Mouse (Mus musculus) layer of hippocampus, postnatal 10 days (tissue): Measurements from ENCODE around the gene Bhlhe41. TPM values are rescaled to one million over a fixed set of nuclear protein-coding genes. Genes with fewer than 3 reads are reported as not detected.

Experiments
- DNase-seq, 2 experiments: peaks; one replicate each; pipeline ENCODE4 v3.0.0; 2021; ENCODE audit warnings: low spot score in 2 of 2
- long read RNA-seq: library from polyadenylated mRNA; stranded (forward); transcript quantifications from one replicate; pipeline ENCODE4 v2.0.0, GENCODE M21; 2023
- total RNA-seq, 2 experiments: library from RNA; stranded (reverse); gene quantifications; 2 replicates each; pipeline ENCODE4 v1.2.3; 2021

Bhlhe41 gene
- total RNA-seq, result 10 to 100 TPM; 15.5 to 19.3 TPM
- long read RNA-seq, partial matches to known transcripts, result 0 of 2 reads
- long read RNA-seq, other reads (novel, unspliced or antisense), result 2 of 2 reads

DNA sequence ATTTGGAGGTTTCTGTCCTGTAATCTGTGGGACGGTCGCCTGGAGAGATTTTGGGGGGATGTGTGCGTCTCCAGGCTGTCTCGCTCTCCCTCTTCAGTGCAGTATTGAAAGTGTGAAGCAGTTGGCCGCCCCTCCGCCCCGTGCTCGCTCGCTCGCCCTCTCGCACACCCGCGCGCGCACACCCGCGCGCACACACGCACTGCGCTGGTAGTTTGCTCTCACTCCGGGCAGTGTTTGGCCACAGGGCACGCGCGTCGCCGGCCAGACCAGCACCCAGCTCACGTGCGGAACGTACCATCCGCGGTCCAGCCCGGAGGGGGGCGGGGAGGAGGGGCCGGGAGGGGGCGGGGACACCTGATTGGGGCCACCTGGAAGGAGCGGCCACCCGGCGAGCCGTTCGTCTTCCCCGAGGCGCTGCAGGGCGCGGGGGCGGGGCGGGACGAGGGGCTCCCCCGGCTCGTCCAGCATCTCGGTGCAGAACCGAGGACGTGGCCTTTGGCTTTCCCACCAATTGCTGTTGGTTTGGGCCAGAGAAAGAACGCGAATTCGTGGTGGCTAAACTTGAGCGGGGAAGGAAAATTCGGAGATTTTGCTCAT is at the start of gene Bhlhe41:
Gene Bhlhe41 (minus strand): TSS at position 270 of the 597 bp plus-strand sequence.
- DNase-seq, result peak; percentile 76 to 84

DNA sequence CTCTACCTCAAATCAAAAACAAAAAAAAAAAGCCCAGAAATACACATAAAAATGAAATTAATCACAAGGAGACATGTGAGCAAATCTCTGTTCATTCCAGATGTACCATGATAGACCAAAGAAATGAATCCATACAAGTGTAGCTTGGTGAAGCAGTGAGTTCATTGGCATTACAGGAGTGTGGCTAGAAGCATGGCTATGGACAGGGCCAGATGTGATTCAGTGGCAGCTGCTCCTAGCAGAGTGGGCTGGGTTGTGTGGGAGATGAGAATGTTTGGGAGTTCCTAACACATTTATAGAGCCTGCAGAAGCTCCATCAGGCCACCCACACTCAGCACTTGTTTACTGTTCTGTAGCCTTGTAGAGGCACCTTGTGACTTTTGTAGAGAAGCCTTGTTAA is 46.9 kb upstream of the Bhlhe41 start:
- DNase-seq, result no peak

DNA sequence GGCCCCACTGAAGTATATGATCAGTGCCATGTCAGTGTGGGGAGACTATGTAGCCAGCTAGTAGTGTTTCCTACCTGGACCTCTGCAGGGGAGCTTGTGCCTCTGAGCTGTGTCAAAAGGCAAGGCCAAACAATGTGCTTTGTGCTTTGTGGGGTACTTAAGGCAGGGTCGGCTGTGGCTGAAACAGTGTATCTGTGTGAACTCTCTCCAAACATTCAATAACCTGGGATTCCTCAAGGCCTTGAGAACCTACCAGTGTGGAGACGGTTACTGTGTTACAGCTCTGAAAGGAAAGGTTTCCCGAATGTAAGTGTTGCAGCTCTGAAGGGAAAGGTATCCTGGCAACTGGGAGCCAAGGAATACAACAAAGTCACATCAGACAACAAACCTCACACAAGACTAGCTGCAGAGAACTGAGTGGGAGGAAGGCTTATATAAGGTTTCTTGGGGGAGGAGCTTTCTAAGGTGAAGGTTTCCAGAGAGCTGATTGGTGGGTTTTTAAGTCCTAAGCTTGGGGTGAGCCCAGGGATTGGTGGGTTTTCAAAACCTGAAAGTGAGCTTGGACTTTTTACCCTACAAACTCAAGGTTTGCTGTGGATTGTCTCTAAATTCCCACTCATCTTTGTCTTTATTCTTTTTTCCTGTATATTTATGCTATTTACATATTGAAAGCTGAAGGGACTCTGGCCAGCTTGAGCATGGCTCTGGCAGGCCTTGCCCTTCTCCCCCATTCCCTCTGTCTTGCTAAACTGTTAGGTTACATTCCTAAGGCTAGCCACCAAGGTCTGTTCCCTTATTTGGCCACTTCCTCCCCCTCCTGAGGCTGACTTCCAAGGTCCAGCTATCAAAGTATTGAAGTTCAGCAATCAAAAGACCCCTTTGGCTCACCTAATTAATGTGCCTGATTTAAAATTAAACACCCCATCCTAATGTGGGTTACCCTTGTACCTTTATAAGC is 45.4 kb upstream of the Bhlhe41 start:
- DNase-seq, result no peak

DNA sequence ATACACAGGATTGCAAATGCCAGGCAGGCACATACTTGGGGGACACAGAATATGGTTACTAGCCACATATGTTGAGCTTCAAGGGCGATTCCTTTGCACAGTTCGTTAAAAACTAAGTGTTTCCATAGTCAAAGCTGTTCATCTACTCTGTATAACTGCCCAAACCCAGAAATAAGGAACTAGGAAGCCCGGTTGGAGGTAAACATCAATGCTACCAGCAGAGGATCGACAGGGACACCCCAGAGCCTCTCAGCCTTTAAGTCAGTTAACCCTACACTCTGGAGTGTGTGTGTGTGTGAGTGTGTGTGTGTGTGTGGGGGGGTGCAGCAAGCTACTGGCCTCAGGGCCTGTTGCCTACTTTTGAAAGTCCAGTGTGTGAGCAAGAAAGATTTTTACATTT is 44.6 kb upstream of the Bhlhe41 start:
- DNase-seq, result no peak

DNA sequence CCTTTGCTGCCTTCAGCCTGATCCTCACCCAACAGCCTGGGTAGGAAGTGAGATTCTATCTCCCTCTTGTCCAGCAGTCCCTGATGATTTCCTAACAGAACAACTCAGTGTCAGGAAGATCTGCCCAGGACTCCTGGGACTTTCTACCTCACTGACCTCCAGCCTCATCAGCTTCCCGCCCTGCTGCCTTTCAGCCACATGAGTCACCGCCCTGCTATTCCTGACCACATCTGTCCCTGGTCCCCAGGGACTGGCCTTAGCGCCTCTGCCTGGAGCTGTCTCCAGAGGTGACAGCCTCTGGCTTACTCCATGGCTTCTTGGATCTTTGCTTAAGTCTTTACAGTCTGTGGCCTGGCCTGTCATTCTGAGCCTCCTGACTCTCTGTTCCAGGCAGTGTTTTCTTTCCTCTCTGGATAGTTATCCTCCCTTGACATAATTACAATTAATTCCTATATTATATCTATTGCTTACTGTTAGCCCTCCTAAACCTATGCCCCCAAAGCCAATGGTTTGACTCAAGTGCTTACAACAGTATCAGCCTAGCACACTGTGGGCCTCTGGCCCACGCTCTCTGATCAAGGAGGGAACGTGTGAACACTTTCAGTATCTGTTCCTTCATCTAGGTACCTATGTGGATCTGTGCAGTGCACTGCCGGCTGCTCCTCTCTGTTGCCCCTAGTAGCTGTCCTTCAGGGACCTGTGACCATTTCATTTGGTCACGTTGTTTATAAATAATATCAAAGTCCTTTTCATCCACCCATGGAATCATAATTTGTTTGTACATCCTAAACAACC is 40.9 kb upstream of the Bhlhe41 start:
- no peak for DNase-seq

DNA sequence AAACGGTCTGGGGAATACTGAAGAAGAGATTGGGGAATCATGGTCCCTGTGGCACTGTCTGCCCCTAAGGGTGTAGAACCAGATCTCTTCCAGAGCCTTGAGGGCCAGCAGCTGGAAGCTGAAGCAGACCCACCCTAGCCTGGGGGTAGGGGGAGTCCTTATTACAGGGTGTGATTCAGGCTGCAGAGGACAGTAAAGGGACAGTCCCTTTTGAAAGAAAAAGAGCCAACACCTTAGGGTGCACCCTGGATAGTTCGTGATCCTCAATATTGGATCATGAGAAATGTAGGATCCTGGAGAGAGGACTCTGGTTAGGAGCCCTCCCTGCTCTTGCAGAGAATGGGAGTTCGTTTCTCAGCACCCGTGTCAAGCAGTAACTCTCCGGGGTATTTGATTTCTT is 39.3 kb upstream of the Bhlhe41 start:
- no peak for DNase-seq

DNA sequence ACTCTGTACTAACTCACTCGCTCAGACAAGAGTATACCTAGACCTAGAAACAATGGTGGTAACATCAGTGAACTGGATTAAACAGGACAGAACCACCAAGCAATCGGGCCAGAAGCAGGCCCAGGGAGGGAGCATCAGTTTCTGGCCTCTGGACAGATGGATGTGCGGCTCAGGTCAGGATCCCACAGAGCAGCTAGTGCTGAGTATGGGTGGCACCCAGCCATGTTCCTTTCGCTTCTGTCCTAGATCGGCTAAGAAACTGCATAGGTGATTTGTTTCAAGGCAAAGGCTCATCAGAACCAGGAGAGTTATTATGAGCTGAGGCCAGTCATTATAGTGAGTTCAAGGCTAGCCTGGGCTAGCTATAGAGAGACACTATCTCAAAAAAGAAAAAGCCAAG is 38.8 kb upstream of the Bhlhe41 start:
- no peak for DNase-seq

DNA sequence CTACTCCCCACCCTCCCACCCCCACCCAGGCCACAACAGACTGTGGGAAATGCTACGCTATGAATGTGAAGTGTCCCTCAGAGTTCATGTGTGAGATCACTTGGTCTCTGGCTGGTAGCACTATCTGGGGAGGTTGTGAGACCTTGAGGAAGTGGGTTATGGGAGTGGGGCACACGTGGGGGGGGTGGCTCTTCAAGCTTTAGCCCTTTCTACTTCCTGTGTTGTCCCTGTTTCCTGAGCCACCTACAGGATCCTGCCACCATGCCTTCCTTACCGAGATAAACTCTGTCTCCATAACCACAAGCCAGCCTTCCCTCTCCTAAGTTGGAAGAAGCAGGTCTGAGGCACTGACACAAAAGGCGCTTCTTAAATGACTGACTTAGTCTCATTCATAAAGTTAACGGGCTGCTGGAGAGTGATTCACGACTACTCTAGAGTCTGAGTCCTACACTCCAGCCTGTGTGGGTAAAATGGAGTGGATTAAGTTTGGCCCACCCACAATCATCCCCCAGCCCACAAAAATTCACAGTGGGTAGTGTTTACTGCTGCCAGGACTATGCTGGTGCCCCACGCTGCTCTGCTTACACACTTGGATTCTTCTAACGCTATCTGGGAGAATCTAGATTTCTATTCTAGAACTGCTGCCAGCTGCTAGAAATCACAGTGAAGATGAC is 29.4 kb upstream of the Bhlhe41 start:
- DNase-seq, result no peak

DNA sequence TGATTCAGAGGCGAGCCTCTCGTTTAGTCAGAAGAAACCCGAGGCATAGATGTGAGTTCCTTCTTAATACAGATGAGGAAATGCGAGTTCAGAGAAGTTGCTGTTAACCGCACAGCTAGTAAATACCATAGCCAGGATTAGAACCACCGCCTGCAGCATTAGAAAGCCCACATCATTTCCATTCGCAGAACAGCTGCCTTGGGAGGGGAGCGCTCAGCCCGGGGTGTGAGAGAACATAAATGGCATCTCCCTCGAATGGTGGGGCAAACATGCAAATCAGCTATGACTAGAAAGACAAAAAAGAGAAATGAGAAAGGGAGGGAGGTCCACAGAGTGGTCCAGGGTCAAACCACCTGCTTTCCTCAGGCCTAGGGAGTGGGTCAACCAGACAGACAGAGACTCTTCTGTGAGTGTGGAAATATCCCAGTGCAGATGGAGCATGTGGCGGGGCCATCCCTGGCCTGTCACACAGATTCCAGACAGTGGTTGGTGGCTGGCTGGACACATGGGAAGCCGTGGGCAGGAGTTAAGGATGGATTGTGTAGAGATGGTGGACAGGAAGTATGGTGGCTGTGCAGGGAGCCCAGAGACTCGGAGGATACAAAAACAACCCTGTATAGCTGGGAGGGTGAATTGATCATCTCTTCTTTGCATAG is 28.1 kb upstream of the Bhlhe41 start:
- no peak for DNase-seq

DNA sequence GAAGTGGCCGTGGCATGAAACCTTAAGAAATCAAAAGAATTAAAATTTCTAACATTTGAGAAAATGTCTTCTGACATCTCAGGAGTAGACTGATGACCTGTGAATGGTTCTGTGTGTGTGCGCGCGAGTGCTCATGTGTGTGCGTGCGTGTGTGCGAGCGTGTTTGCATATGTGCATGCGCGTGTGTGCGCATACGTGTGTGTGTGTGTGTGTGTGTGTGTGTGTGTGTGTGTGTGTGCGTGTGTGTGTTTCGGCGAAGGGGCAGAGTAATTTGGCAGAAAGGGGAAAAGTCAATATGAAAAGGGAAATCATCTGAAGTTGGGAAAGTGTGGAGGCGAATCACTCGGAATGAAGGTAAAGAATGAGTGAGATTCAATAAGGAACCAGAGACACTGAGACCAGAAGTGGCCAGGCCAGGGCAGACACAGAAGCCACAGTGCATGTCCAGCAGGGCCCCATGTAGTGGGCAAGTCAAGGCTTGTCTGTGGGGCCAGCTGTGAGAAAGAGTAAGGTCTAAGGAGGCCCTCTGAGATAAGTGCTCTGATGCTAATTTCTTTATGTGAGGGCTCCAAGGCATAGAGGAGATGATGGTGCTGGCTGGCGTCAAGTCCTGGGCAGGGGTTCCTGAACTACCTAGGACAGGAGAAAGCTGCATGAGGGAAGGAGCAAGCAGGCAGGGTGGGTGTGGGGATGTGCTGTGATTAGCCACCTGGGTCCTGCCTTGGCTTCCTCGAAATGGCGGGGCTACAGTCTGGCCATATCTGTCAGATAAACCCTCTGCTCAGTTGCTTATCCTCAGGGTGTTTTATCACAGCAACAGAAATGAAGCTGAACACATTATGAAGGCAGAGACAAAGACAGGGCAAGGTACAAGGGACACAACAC is 27.3 kb upstream of the Bhlhe41 start:
- no peak for DNase-seq

DNA sequence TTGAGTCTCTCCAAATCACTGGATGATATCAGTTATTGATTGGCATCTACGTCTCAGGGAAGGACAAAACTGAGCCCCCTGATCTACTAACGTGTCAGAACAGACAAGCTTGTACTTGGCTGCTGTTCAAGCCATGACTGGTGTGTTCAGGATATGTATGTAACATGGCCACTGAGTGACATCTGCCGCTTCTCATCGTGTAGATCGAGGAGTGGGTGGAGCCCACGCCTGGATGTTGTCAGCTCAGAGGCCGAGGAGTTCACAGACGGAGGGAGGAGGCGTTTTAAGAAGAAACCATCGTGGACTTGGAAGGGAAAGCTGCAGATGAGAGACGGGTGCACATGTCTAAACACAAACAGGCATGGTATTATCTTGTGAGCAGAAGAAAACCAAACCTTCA is 26.6 kb upstream of the Bhlhe41 start:
- no peak for DNase-seq

DNA sequence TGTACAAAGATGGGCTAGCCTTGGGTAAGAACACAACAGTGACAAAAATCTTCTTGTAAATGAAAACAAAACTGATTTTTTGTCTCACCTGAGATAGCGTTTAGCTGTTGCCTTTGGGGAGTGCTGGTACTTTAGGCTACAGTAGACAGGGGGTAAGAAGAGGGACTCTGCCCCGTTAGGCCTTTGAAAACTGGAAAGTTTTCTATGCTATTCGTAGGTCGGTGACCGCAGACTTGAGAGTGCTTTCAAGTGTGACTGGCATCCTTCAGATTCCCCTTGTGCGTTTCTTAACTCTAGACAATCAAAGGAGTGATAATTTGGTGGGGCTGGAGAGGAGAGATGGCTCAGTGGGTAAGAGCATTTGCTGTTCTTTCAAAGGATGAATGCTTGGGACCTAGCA is 22.4 kb upstream of the Bhlhe41 start:
- no peak for DNase-seq

DNA sequence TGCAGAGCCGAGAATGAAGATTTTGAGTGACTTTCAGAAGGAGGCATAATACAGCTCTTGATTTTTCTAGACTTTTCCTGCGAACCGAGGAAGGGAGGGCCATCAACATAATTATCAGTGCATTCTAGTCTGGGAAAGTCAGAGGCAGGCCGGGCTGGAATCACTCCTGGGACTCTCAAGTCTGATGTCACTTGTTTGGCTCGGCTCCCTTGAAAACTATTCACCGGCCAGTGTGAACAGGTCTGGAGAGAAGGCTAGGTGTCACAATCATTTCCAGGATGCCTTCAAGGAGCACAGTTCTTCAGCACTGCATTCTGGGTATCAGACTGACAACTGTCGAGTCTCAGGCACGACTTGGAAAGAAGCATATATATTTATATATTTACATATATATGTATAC is 20.9 kb upstream of the Bhlhe41 start:
- DNase-seq, result no peak

DNA sequence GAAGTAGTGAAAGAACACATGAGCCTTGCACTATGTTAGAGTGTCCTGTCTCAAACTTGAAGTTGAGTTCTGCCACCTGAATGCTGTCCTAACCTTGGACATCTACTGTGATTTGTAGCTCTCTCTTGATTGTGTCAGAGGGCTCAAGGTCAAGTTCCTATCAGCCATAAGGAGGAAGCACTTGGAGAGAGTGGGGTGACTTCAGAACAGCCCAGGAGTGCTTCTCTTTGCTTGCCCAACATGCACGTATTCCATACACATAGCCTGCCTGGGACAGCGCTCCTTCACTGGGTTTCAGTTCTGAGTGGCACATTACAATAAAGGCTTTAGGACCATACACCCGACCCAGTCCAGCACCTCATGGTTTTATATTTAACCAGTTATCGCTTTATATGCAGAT is 19.7 kb upstream of the Bhlhe41 start:
- no peak for DNase-seq

DNA sequence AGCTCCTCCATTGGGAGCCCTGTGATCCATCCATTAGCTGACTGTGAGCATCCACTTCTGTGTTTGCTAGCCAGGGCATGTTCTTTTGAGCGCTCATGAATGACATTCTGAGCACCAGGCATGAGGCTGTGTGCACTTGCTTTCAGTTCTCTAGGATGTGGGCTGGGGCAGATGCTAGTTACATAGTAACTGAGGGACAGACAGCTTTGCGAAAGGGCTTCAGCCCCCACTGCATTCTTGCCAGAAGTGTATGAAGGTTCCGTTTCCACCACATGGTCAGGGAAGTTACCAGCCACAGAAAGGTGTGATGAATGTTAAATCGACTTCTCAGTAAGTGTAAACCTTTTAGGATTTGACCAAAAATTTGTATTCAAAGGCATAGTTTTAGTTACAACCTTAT is 18.3 kb upstream of the Bhlhe41 start:
- DNase-seq, result no peak

DNA sequence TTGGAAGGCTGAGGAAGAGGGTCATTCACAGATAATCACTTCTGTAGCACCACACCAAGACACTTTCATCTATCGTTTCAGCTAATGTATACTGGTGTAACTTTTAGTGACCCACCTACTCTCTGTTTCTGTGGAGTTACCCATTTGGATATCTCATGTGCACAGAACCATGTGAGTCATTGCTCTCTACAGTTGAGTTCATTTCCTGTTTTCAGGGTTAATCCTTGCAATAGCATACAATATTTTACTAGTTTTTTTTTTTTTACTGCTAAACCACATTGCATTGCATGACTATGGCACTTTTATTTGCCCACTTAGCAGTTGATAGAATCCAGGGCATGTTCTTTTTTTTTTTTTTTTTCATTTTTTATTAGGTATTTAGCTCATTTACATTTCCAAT is 17.7 kb upstream of the Bhlhe41 start:
- DNase-seq, result no peak

DNA sequence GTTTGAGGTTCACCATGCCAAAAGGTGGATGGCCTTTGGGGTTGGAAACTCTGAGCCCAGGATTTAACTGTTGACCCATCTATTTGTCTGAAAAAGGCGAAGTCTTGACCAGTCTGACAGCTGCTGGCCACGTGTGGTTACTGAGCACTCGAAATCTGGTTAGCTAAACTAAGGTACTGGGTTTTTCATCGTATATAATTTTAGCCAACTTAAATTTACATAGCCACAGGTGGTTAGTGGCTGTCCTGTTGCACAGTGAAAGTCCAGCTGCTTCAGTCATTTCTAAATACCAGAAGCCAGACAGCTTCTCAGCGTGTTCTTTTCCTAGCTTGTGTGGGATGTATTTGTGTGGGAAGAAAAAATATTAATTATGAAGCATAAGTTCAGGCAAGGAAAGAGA is 15.3 kb upstream of the Bhlhe41 start:
- DNase-seq, result no peak

DNA sequence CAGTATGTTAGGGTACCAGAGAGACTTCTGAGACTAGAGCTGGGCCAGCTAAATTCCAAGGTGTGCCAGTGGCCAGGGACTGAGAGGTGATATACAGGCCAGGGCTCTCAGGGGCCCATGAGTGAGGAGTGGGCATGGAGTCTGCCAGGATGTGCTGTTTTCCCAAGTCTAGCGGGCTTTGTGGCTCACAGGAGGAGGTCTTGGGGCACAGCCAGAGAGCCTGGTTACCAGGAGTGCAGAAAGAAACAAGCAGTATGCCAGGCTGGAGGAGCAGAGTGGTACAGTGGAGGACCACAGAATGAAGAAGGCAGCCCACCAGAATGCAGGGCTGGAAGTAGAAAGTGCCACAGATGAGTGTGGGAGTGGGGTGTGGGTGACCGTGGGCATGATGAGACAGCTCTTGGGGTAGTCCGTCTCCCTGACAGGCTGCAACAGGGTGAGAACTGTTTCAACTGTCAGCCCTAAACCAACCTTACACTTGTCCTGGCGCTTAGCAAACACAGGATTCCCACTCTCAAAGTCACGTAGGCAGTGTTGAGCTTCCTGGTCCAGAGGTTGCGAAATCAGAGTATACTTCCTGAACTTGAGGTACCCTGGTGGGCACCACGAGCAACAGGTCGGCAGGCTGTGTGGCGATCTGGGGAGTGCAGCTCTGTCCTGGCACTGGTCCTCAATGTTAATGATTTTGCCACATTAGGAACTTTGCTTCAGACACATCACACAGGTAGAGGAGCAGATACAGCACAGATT is 11.8 kb upstream of the Bhlhe41 start:
- DNase-seq, result peak; percentile 65 to 72

DNA sequence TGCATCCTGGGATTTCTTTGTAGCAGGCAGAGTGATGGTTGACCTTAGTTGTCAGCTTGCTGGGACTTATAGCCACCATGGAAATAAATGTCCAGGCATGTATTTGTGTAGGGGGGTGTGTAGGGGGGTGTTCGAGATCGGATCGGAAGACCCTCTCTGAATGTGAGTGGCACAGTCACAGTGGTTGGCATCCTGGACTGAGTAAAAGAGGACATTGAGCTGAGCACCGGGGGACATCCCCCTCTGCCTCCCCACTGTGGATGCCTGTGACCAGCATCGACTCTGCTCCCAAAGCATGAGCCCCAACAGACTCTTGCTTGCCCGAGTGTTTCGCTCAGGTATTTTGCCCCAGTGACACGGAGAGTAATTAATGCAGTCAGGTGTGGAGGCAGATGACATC is 8.0 kb upstream of the Bhlhe41 start:
- no peak for DNase-seq
